Mouse (Mus musculus) CH12.LX (cell line): ENCODE measurements around the gene Tcf7l1.

Source experiments
- CHD2 ChIP-seq: IDR thresholded peaks from 2 replicates; pipeline ENCODE4 v1.6.1; 2011; ENCODE audit warnings: low read length, improper control_type of control experiment
- CTCF ChIP-seq, 2 experiments: IDR thresholded peaks in 1 of 2; conservative IDR thresholded peaks in 1 of 2; 2 replicates each; pipeline ENCODE4 v1.5.1; 2011 to 2012; ENCODE audit warnings: low read depth in 2 of 2, low read length in 2 of 2, improper control_type of control experiment in 1 of 2, inconsistent platforms in 1 of 2, mild to moderate bottlenecking in 1 of 2, moderate library complexity in 1 of 2
- E2F4 ChIP-seq: IDR thresholded peaks from 2 replicates; pipeline ENCODE4 v1.6.1; 2011; ENCODE audit warnings: low read depth, low read length, improper control_type of control experiment; ENCODE audit not compliant: insufficient replicate concordance
- EP300 ChIP-seq: IDR thresholded peaks from 2 replicates; pipeline ENCODE4 v1.6.1; 2011; ENCODE audit warnings: low read length, improper control_type of control experiment
- ETS1 ChIP-seq: conservative IDR thresholded peaks from 2 replicates; pipeline ENCODE4 v1.6.1; 2012; ENCODE audit warnings: low read depth, mild to moderate bottlenecking, inconsistent platforms, low read length, improper control_type of control experiment, moderate library complexity
- MAFK ChIP-seq: IDR thresholded peaks from 2 replicates; pipeline ENCODE4 v1.6.1; 2011; ENCODE audit warnings: low read length, improper control_type of control experiment; ENCODE audit not compliant: insufficient replicate concordance
- MEF2A ChIP-seq: IDR thresholded peaks from 2 replicates; pipeline ENCODE4 v1.6.1; 2014; ENCODE audit warnings: low read depth, mild to moderate bottlenecking, inconsistent platforms, low read length, improper control_type of control experiment, borderline replicate concordance
- MXI1 ChIP-seq: IDR thresholded peaks from 2 replicates; pipeline ENCODE4 v1.6.1; 2011; ENCODE audit warnings: mild to moderate bottlenecking, low read depth, low read length, improper control_type of control experiment
- POLR2A ChIP-seq: IDR thresholded peaks from 2 replicates; pipeline ENCODE4 v1.6.1; 2011; ENCODE audit warnings: low read depth, mild to moderate bottlenecking, improper control_type of control experiment, low read length
- RCOR1 ChIP-seq: conservative IDR thresholded peaks from 2 replicates; pipeline ENCODE4 v1.6.1; 2012; ENCODE audit warnings: low read depth, mild to moderate bottlenecking, inconsistent platforms, low read length, improper control_type of control experiment
- TCF12 ChIP-seq: IDR thresholded peaks from 2 replicates; pipeline ENCODE4 v1.6.1; 2014; ENCODE audit warnings: low read depth, mild to moderate bottlenecking, inconsistent platforms, low read length, improper control_type of control experiment
- USF2 ChIP-seq: conservative IDR thresholded peaks from 2 replicates; pipeline ENCODE4 v1.6.1; 2011; ENCODE audit warnings: low read depth, low read length, improper control_type of control experiment
- ZKSCAN1 ChIP-seq: IDR thresholded peaks from 2 replicates; pipeline ENCODE4 v1.6.1; 2012; ENCODE audit warnings: low read depth, inconsistent platforms, low read length, improper control_type of control experiment, borderline replicate concordance
- ZNF384 ChIP-seq: IDR thresholded peaks from 2 replicates; pipeline ENCODE4 v1.6.1; 2012; ENCODE audit warnings: low read depth, low read length, improper control_type of control experiment, inconsistent platforms

DNA sequence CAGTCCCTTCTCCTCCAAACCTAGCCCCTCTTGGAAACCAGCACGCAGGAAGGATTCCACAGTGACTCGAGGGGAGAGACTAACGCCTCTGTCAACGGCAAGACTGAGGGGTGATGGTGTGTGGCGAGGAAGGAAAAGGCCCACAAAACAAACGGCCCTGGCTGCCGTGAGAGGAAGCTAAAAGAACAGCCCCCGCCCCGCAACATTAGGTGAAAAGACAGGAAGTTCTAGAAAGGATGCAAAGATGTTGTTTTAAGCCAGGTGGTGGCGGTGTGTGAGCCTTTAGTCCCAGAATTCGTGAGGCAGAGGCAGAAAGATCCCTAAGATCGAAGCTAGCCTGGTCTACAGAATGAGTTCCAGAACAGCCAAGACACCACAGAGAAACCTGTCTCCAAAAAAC lies 43.3 kb downstream of the Tcf7l1 start:
- no peak for TF ChIP-seq POLR2A
- TF ChIP-seq MEF2A, result no peak
- TF ChIP-seq CTCF (conservative IDR thresholded peaks at IDR 0.05 in 1 of 2, IDR thresholded peaks at IDR 0.05 in 1 of 2; ENCODE audit: low read depth in 2 of 2, low read length in 2 of 2), result no peak
- no peak for TF ChIP-seq TCF12
- TF ChIP-seq MXI1, result no peak
- no peak for TF ChIP-seq E2F4
- TF ChIP-seq ZKSCAN1, result no peak
- no peak for TF ChIP-seq EP300
- TF ChIP-seq CHD2, result no peak
- no peak for TF ChIP-seq MAFK
- no peak for TF ChIP-seq ETS1
- TF ChIP-seq ZNF384, result no peak
- no peak for TF ChIP-seq RCOR1
- TF ChIP-seq USF2, result no peak
